Mouse (Mus musculus): Measurements from ENCODE around the gene Fbxo9.
"Not testable (repeated sequence)": the region's sequence is repeated elsewhere in the genome, so short reads cannot be mapped to it uniquely, and the experiment has no call there.

Fbxo9 gene

GRCm38 (mm10) chr9:78108796-78109239 is at the start of gene Fbxo9, which contains the start of gene Ick:
Gene Fbxo9 (minus strand): TSS chr9:78109065.
Gene Ick (plus strand): TSS chr9:78109192.
- peak; percentile 86 for DNase-seq

GRCm38 (mm10) chr9:78157221-78157620 is 48.4 kb upstream of the Fbxo9 start:
- no peak for DNase-seq

GRCm38 (mm10) chr9:78154211-78154977 is 45.5 kb upstream of the Fbxo9 start:
- DNase-seq: no peak

DNA sequence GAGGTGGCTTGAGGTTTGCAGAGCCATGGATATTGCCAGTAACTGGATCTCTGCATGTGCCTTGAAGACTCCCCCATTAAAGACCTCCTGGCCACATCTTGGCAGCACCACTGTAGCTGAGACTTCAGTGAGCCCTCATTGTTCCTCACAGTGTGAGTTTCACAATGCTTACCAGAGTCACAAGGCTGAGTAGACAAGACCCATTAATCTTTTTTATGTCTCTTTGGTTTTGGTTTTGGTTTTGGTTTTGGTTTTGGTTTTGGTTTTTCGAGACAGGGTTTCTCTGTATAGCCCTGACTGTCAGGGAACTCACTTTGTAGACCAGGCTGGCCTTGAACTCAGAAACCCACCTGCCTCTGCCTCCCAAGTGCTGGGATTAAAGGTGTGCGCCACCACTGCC is 40.9 kb upstream of the Fbxo9 start:
- not testable (repeated sequence) for DNase-seq

GRCm38 (mm10) chr9:78148149-78148548 is 39.3 kb upstream of the Fbxo9 start:
- no peak for DNase-seq

DNA sequence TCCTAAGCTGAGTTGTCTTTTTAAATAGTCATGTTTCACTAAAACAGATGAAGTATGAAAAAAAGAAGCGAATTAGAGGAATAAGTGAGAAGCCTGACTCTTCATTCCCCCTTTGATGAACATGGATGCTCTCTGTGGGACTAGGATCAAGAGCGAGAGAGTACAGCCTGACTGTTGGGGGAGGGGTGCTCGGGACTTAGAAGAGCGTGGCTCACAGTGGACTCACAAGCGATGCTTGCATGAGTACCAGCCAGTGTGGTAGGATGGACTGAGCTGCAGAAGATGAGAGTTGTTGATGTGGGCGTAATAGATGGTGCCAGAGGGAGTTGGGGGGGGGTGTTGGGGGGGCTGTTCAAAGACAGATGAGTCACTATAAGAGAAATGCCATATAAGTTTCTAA is 37.8 kb upstream of the Fbxo9 start:
- DNase-seq: no peak

DNA sequence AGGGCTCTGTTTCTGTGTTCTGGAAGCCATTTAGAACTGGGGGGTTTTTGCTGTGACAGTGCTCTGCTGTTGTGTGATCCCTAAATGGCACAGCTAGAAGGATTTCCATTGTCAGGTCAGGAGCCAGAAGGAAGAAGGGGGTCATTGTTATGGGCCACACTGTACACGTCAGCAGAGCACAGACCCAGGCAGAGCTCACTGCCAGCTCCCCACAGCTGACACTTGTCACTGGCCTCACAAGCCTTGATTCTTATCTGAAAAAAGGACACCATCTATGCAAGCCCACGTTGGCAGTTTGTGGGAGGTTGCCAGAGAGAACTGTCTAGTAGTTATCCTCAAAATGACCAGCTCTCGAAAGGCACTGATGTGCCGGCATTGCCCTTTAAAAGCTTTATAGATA is 37.2 kb upstream of the Fbxo9 start:
- DNase-seq: no peak

- DNase-seq: no peak
Observed at GRCm38 (mm10) chr9:78139463-78139862, 30.6 kb upstream of the Fbxo9 start.

GRCm38 (mm10) chr9:78138044-78138676 is 29.3 kb upstream of the Fbxo9 start:
- DNase-seq: no peak

- no peak for DNase-seq
Observed at GRCm38 (mm10) chr9:78135658-78136057, 26.8 kb upstream of the Fbxo9 start.

- DNase-seq: no peak
Observed at GRCm38 (mm10) chr9:78126643-78127042, 17.8 kb upstream of the Fbxo9 start.

DNA sequence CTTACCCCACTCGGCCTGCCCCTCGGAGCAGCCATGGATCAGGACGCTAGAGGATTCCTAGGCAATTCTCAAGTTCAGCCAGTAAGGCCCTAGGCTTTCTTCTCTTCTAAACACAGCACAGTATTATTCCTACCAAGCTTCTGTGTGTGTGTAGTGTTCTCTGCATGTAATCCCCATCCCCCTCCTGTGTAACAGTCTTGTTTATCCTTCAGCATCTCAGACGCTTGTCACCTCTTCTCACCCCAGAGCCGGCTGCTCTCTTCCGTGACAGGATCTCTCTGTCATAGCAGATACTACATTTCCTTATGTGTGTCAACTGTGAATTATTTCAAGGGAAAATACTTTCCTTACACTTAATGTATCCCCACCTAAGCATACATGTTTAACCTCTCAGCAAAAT is 17.1 kb upstream of the Fbxo9 start:
- no peak for DNase-seq

- DNase-seq: no peak
Observed at GRCm38 (mm10) chr9:78124297-78124696, 15.4 kb upstream of the Fbxo9 start.

- DNase-seq: no peak
Observed at GRCm38 (mm10) chr9:78122939-78123712, 14.3 kb upstream of the Fbxo9 start.

DNA sequence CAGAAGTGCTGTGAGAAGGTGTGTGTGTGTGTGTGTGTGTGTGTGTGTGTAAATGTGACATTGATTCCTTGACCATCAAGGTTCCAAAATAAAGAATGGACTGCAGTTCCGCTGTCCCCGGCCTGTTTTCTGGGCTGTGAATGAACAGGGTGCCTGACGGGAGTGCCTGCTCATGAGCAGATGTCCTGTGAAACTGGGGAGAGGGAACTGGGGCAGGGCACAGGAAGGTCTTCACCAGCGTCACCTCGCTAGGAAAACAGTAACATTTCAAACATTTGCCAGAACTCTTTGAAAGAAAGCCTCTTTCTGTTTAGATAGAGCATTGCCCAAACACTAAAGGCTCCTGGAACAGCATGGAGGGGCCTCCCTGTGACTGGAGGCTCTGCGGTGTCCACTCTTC is 13.1 kb upstream of the Fbxo9 start:
- no peak for DNase-seq

GRCm38 (mm10) chr9:78121358-78121757 is 12.5 kb upstream of the Fbxo9 start:
- DNase-seq: peak; percentile 47

DNA sequence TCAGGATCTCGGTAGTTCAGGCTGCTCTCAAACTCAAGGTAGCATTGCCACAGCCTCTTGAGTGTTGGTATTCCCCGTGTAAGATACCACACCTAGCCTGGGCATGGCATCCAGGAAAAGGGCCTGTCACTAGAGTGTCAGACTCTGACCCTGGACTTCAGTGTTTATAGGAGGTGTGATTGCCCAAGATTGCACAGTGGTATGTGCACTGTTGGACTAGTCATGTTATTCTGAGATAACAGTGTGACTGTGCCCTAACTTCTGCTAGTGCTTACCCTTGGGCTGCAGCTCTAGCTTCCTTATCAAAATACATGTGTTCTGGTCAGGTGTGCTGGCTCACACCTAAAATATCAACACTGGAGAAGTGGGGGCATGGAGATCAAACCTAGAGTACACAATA is 8.8 kb upstream of the Fbxo9 start:
- no peak for DNase-seq

DNA sequence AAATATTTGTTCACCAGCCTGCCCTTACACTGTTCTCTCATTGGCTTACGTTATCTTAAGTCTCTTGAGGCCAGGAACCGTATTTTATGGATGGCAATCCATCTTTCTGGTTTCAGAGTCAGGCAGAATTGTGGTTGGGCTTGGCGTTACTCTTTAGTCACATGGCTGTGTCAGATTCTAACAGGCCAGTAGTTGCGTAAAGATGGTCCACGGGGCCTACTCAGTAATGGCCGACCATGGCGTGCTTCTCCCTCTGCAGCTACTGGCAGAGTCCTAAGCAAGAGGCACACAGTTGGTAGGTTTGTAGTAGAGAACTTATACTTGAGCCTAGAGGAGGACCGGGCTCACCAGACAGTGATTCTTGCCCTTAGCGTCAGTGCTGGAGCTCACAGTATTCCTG is 6.9 kb upstream of the Fbxo9 start:
- DNase-seq: no peak

DNA sequence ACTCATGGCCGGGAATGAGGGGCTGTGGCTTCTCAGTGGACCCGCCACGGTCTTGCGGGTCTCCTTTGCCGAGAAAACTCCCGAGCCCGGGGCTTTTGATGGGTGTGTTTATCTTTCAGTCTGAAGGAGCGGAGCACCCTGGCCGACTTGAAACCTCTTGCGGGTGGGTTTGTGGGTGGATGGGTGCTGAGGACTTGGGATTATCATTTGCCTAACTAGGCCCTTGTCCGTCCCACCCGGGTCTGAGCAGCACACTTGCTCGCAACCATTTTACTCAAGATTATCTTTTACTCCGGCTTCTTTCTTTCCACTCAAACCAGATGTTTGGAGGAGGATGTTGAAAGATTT is 4.6 kb upstream of the Fbxo9 start:
- DNase-seq: no peak

- DNase-seq: peak; percentile 95
Observed at GRCm38 (mm10) chr9:78112770-78113537, 4.1 kb upstream of the Fbxo9 start.

DNA sequence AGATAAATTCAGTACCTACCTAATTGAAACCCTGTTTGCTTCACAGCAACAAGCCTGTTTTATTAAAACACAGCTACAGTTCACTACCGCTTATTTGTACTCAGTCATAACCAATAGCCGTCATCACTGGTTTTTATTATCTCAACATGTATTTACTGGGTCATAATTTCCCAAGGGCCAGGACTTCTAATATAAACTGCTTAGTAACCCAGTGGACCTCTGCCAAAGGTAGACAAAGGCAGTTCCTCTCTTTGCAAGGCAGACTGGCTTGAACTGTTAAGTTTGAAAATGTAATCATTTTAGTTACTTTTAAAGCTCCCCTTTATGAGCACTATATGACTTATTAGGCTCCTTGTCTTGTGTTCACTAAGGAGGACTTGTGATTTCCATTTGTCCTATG is 2.6 kb upstream of the Fbxo9 start:
- DNase-seq: no peak

GRCm38 (mm10) chr9:78109656-78110055 is 791 bp upstream of the Fbxo9 start:
- DNase-seq: no peak

Measured in lung, postnatal 14 days (tissue).